Mouse (Mus musculus): ENCODE results near the gene Sec14l2. TPM values are rescaled to one million over a fixed set of nuclear protein-coding genes. Genes with fewer than 3 reads are reported as not detected.
"Not testable (repeated sequence)": the region's sequence is repeated elsewhere in the genome, so short reads cannot be mapped to it uniquely, and the experiment has no call there.

Gene Sec14l2
- polyA plus RNA-seq, 1 experiment from 2014 or later = 1.5 TPM

GRCm38 (mm10) chr11:4134400-4134799, 11.2 kb upstream of the Sec14l2 start:
- Histone ChIP-seq H3K27me3 (ENCODE audit: insufficient read depth, low read length) (no peaks in the 10 kb centered on the region), H3K36me3 (ENCODE audit: insufficient read depth, low read length) (no peaks in the 10 kb centered on the region; the same call in 1 of the 2 replicates), H3K9ac (replicated peaks; ENCODE audit: low read length) (0 out of 2 replicates have a peak overlapping the region, but pooled peaks have one; percentile 48), H3K4me1 (ENCODE audit: insufficient read depth, low read length) (peaks cover 10% of the 10 kb centered on the region), H3K4me2 (replicated peaks; ENCODE audit: low read depth, low read length) (peak overlapping the region; percentile 81; the same call in 1 of the 2 replicates), H3K9me3 (ENCODE audit: low read length) (no peaks in the 10 kb centered on the region), H3K4me3 (ENCODE audit: low read length) (no peak overlapping the region), H3K27ac (ENCODE audit: low read length) (no peak overlapping the region)
- ATAC-seq (ENCODE audit: low FRiP score, low TSS enrichment) = no peak
- WGBS = 56% methylated on average over 6 of the region's 6 CpGs

DNA sequence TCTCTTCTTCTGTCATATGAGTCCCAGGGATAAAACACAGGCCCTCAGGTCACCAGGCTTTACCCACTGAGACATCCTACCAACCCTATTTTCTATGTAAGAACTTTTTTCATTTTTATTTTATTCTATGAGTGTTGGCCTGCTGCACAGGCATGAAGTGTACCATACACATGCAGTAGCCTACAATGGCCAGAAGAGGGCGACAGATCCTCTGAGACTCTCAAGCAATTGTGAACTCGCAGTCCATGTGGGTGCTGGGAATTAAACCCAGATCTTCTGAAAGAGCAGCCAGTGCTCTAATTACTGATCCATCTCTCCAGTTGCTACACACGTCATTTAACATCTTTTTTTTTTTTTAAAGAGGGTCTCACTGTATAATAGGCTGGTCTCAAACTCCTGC, 10.2 kb upstream of the Sec14l2 start:
- Histone ChIP-seq H3K27ac (ENCODE audit: low read length) (no peak overlapping the region), H3K9ac (replicated peaks; ENCODE audit: low read length) (no peak overlapping the region), H3K4me3 (ENCODE audit: low read length) (no peak overlapping the region), H3K4me2 (replicated peaks; ENCODE audit: low read depth, low read length) (no peak overlapping the region), H3K27me3 (ENCODE audit: insufficient read depth, low read length) (no peaks in the 10 kb centered on the region), H3K36me3 (ENCODE audit: insufficient read depth, low read length) (no peaks in the 10 kb centered on the region; the same call in 1 of the 2 replicates), H3K9me3 (ENCODE audit: low read length) (no peaks in the 10 kb centered on the region), H3K4me1 (ENCODE audit: insufficient read depth, low read length) (peaks cover 10% of the 10 kb centered on the region)
- 62% methylated on average over 3 of the region's 3 CpGs for WGBS
- no peak for ATAC-seq (ENCODE audit: low FRiP score, low TSS enrichment)

GRCm38 (mm10) chr11:4128461-4128860, 5.2 kb upstream of the Sec14l2 start:
- ATAC-seq (ENCODE audit: low FRiP score, low TSS enrichment); H3K36me3 ChIP-seq (ENCODE audit: insufficient read depth, low read length); H3K9ac ChIP-seq (replicated peaks; ENCODE audit: low read length); H3K4me1 ChIP-seq (ENCODE audit: insufficient read depth, low read length); H3K4me2 ChIP-seq (replicated peaks; ENCODE audit: low read depth, low read length); H3K27ac ChIP-seq (ENCODE audit: low read length); H3K27me3 ChIP-seq (ENCODE audit: insufficient read depth, low read length); H3K4me3 ChIP-seq (ENCODE audit: low read length): not testable (repeated sequence)
- H3K9me3 ChIP-seq (ENCODE audit: low read length) = peaks cover 16% of the 10 kb centered on the region
- 96% methylated on average over 4 of the region's 4 CpGs for WGBS

GRCm38 (mm10) chr11:4127059-4127458, 3.8 kb upstream of the Sec14l2 start:
- Histone ChIP-seq H3K27ac (ENCODE audit: low read length) (no peak overlapping the region), H3K4me3 (ENCODE audit: low read length) (no peak overlapping the region), H3K9me3 (ENCODE audit: low read length) (peaks cover 16% of the 10 kb centered on the region), H3K4me1 (ENCODE audit: insufficient read depth, low read length) (no peaks in the 10 kb centered on the region), H3K9ac (replicated peaks; ENCODE audit: low read length) (no peak overlapping the region), H3K27me3 (ENCODE audit: insufficient read depth, low read length) (no peaks in the 10 kb centered on the region), H3K4me2 (replicated peaks; ENCODE audit: low read depth, low read length) (no peak overlapping the region), H3K36me3 (ENCODE audit: insufficient read depth, low read length) (no peaks in the 10 kb centered on the region)
- no peak for ATAC-seq (ENCODE audit: low FRiP score, low TSS enrichment)
- WGBS = 93% methylated on average over 1 of the region's 1 CpGs

DNA sequence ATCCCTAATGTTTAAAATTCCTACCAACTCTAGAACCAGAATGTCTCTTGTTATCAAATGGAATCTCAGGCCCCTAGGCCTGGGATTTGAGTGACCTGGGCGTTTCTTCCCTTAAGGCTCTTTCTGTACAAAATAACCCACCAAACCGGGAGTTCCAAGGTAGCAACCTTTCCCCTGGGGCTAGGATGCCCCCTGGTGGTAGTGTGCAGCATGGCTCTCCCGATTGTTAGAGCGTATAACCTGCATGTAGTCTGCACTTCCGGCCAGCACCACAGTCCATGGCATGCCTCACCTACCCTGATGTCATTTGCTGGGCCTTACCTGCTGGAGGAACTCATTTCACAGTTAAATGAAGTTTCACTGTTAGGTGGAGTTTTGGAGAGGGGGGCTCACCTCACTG, 707 bp upstream of the Sec14l2 start:
- no peak overlapping the region for H3K4me3 ChIP-seq (ENCODE audit: low read length)

DNA sequence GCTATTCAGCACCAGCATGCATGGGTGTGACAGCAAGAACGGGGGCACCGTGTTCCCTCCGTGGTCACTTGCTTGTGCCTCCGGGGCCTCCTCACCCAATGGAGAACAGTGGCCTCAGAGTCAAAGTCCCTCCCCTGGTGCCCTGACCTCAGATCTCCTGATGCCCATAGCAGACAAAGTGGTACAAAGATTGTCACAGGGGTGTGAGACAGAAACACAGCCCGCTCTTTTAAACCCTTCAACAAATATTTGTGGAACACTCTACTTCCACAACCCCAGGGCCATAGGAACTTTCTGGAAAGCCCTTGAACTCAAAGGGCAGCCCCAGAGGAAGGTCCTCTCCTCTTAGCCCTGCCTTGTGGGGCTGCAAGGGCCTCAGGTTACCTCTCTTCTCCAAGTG, 989 bp downstream of the Sec14l2 start:
- H3K4me1 ChIP-seq (ENCODE audit: insufficient read depth, low read length) = peaks cover 9% of the 10 kb centered on the region; the same call in 1 of the 2 replicates
- 79% methylated on average over 5 of the region's 5 CpGs for WGBS
- no peak overlapping the region for H3K4me2 ChIP-seq (replicated peaks; ENCODE audit: low read depth, low read length)
- no peak overlapping the region for H3K9ac ChIP-seq (replicated peaks; ENCODE audit: low read length)
- no peak for ATAC-seq (ENCODE audit: low FRiP score, low TSS enrichment)
- H3K9me3 ChIP-seq (ENCODE audit: low read length) = peaks cover 16% of the 10 kb centered on the region
- no peak overlapping the region for H3K27ac ChIP-seq (ENCODE audit: low read length)
- H3K4me3 ChIP-seq (ENCODE audit: low read length) = no peak overlapping the region
- H3K27me3 ChIP-seq (ENCODE audit: insufficient read depth, low read length) = peaks cover 9% of the 10 kb centered on the region; the same call in 1 of the 2 replicates
- H3K36me3 ChIP-seq (ENCODE audit: insufficient read depth, low read length) = no peaks in the 10 kb centered on the region

More for the DNA sequence above, 707 bp upstream of the Sec14l2 start:
- Histone ChIP-seq H3K9ac (replicated peaks; ENCODE audit: low read length) (no peak overlapping the region), H3K4me1 (ENCODE audit: insufficient read depth, low read length) (no peaks in the 10 kb centered on the region), H3K27ac (ENCODE audit: low read length) (no peak overlapping the region), H3K27me3 (ENCODE audit: insufficient read depth, low read length) (peaks cover 8% of the 10 kb centered on the region; the same call in 1 of the 2 replicates), H3K36me3 (ENCODE audit: insufficient read depth, low read length) (no peaks in the 10 kb centered on the region), H3K9me3 (ENCODE audit: low read length) (peaks cover 16% of the 10 kb centered on the region), H3K4me2 (replicated peaks; ENCODE audit: low read depth, low read length) (no peak overlapping the region)
- 58% methylated on average over 5 of the region's 5 CpGs for WGBS
- no peak for ATAC-seq (ENCODE audit: low FRiP score, low TSS enrichment)

DNA sequence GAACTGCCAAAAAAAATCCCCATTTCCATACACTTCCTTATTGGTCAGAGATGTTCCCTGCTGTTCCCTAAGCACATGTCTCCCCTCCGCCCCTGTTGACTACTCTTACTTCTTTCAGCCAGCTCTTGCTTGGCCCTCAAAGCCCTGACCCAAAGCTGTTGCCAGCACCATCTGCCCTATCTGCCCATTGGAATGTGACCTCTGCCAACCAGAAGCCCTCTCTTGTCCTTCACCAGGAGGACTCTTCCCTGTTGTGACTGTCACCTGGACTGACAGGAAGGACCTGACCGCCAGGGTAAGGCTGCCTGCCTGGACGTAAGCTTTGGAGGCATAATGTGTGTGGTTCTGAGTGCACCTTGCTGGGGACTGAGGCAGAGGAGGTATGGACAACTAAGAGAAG, 1.5 kb downstream of the Sec14l2 start:
- H3K36me3 ChIP-seq (ENCODE audit: insufficient read depth, low read length) = no peaks in the 10 kb centered on the region
- H3K4me3 ChIP-seq (ENCODE audit: low read length) = no peak overlapping the region
- no peak overlapping the region for H3K4me2 ChIP-seq (replicated peaks; ENCODE audit: low read depth, low read length)
- peaks cover 9% of the 10 kb centered on the region; the same call in 1 of the 2 replicates for H3K27me3 ChIP-seq (ENCODE audit: insufficient read depth, low read length)
- peaks cover 12% of the 10 kb centered on the region for H3K9me3 ChIP-seq (ENCODE audit: low read length)
- 79% methylated on average over 3 of the region's 3 CpGs for WGBS
- H3K27ac ChIP-seq (ENCODE audit: low read length) = no peak overlapping the region
- peaks cover 9% of the 10 kb centered on the region; the same call in 1 of the 2 replicates for H3K4me1 ChIP-seq (ENCODE audit: insufficient read depth, low read length)
- no peak for ATAC-seq (ENCODE audit: low FRiP score, low TSS enrichment)
- no peak overlapping the region for H3K9ac ChIP-seq (replicated peaks; ENCODE audit: low read length)

DNA sequence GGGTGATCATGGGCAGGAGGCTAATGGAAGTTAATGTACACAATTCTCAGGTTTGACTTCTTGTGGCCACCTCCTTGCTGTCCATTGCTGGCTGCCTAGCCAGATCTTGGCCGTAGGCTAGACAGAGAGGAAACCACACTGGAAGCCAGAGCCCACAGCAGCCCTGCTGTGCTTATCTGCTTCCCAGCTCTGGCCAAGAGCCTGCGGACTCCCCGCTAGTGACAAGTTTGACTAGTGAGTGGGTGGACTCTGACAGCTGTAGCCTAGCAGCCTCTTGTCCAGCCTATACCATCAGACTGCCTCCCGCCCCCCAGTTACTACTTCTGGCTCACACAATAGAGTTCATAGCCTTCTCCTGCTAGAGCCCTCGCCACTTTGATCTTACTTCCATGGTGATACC, 3.6 kb downstream of the Sec14l2 start:
- Histone ChIP-seq H3K9ac (replicated peaks; ENCODE audit: low read length) (no peak overlapping the region), H3K27ac (ENCODE audit: low read length) (no peak overlapping the region), H3K36me3 (ENCODE audit: insufficient read depth, low read length) (no peaks in the 10 kb centered on the region), H3K4me1 (ENCODE audit: insufficient read depth, low read length) (peaks cover 9% of the 10 kb centered on the region; the same call in 1 of the 2 replicates), H3K4me2 (replicated peaks; ENCODE audit: low read depth, low read length) (no peak overlapping the region), H3K4me3 (ENCODE audit: low read length) (no peak overlapping the region), H3K27me3 (ENCODE audit: insufficient read depth, low read length) (peaks cover 9% of the 10 kb centered on the region; the same call in 1 of the 2 replicates), H3K9me3 (ENCODE audit: low read length) (0 out of 2 replicates have a peak, but pooled peaks cover 2% of the 10 kb centered on the region)
- WGBS = 81% methylated on average over 5 of the region's 5 CpGs
- no peak for ATAC-seq (ENCODE audit: low FRiP score, low TSS enrichment)

DNA sequence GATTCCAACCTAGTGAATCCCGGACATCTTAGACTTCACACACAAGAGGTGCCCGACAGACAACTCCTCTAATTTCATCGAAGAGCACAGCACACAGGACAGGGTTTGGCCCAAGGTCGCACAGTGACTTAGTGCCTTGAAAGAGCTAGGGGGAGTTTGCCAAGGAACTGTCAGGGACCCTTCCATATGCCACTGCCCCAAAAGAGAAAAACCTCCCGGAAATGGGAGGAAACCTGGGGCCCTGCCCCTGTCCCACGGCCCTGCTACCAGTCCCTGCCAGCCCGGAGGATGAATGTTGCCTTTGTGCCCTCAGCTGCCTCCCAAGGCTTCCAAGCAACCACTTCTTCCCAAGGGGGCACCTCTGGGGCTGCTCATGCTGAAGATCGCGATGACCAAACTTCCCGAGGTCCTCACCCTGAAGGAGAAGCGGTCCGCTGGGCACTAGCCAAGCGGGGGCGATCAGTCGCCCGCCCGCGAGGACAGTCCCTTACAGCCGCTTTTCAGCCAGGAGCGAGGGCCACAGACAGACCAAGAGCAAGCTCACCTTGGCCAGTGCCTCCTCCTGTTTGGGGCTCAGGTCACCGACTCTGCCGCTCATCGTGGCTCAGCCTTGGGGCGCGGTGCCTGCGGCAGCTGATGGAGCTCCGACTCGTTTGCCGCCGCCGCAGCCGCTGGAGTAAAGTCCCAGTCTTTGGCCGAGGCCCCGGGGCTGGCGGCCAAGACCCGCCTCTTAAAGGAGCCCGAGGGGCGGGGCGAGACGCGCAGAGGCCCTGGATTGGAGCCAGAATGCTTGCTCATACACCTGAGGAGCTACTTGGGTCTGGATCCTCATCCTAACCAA, 4.9 kb downstream of the Sec14l2 start:
- peak; percentile 63 for ATAC-seq (ENCODE audit: low FRiP score, low TSS enrichment)
- no peaks in the 10 kb centered on the region for H3K36me3 ChIP-seq (ENCODE audit: insufficient read depth, low read length)
- peaks cover 9% of the 10 kb centered on the region; the same call in 1 of the 2 replicates for H3K27me3 ChIP-seq (ENCODE audit: insufficient read depth, low read length)
- under 1% methylated on average over 41 of the region's 41 CpGs for WGBS
- H3K4me1 ChIP-seq (ENCODE audit: insufficient read depth, low read length) = peaks cover 9% of the 10 kb centered on the region; the same call in 1 of the 2 replicates
- H3K4me2 ChIP-seq (replicated peaks; ENCODE audit: low read depth, low read length) = peak overlapping the region; percentile 93
- H3K9me3 ChIP-seq (ENCODE audit: low read length) = no peaks in the 10 kb centered on the region
- no peak overlapping the region for H3K27ac ChIP-seq (ENCODE audit: low read length)
- peak overlapping the region; percentile 61 for H3K9ac ChIP-seq (replicated peaks; ENCODE audit: low read length)
- H3K4me3 ChIP-seq (ENCODE audit: low read length) = peak overlapping the region; percentile 54

Measured in kidney, embryonic 16.5 days (tissue).